Mouse (Mus musculus) embryonic stem cell, embryonic (primary cell): ENCODE data around the gene Klhl23.

Source experiments
- CTCF ChIA-PET, 4 experiments: fragments of 300-600 bp in 2 of 4; fragments of 350-600 bp in 2 of 4; sonication (Branson Sonifier 250); formaldehyde crosslinking; loops; one replicate each; lab custom pipeline; 2022; ENCODE audit warnings: inconsistent platforms in 2 of 4; lab: Charles Lee
- POLR2A ChIA-PET, 4 experiments: fragments of 300-600 bp in 2 of 4; fragments of 350-600 bp in 2 of 4; sonication (Branson Sonifier 250); formaldehyde crosslinking; loops; one replicate each; lab custom pipeline; 2022; ENCODE audit warnings: antibody characterized with exemption in 4 of 4, inconsistent platforms in 1 of 4; lab: Charles Lee

Klhl23 gene

GRCm38 (mm10) chr2:69820201-69820600 is 1.5 kb upstream of the Klhl23 start:
- POLR2A ChIA-PET = no interaction called here
- CTCF ChIA-PET = interaction anchor here in 1 of 4 experiments (0.7 kb wide), 1 partner anchor 217 kb away, joined by 3 read pairs; no protein-coding TSS in a partner anchor

GRCm38 (mm10) chr2:69822361-69823128 is 801 bp downstream of the Klhl23 start:
- POLR2A ChIA-PET = interaction anchor here (0.7 to 4.2 kb wide), 22 partner anchors 10 to 175 kb away, joined by 3 to 21 read pairs (median 5); partner anchors contain the start of genes Ccdc173 (in 2 of the 4), Phospho2 (in 2 of the 4), Bbs5 (in 1 of the 4) and Mettl5 (in 1 of the 4)
- CTCF ChIA-PET = interaction anchor here (1.0 to 2.2 kb wide), 10 partner anchors 10 to 143 kb away, joined by 3 to 11 read pairs (median 3); no protein-coding TSS in a partner anchor

- CTCF ChIA-PET = interaction anchor here in 3 of 4 experiments (1.5 to 2.2 kb wide), 4 partner anchors 10 to 44 kb away, joined by 3 to 7 read pairs (median 4); no protein-coding TSS in a partner anchor
- POLR2A ChIA-PET = interaction anchor here in 3 of 4 experiments (0.6 to 4.2 kb wide), 7 partner anchors 19 to 165 kb away, joined by 3 to 21 read pairs (median 5); partner anchors contain the start of genes Ccdc173 (in 1 of the 3), Phospho2 (in 1 of the 3) and Ppig (in 1 of the 3)
Measured at GRCm38 (mm10) chr2:69823129-69823677, 1.5 kb downstream of the Klhl23 start.

GRCm38 (mm10) chr2:69825898-69826297 is 4.2 kb downstream of the Klhl23 start:
- POLR2A ChIA-PET = interaction anchor here in 3 of 4 experiments (0.6 to 4.2 kb wide), 6 partner anchors 12 to 74 kb away, joined by 3 to 21 read pairs (median 4); partner anchors contain the start of genes Ccdc173 (in 1 of the 3) and Phospho2 (in 1 of the 3)

GRCm38 (mm10) chr2:69826380-69826779 is 4.6 kb downstream of the Klhl23 start:
- POLR2A ChIA-PET = interaction anchor here in 3 of 4 experiments (0.8 to 1.8 kb wide), 5 partner anchors 9 to 36 kb away, joined by 3 to 4 read pairs (median 4); partner anchors contain the start of genes Ccdc173 (in 1 of the 3) and Phospho2 (in 1 of the 3)

More at GRCm38 (mm10) chr2:69825898-69826297, 4.2 kb downstream of the Klhl23 start:
- CTCF ChIA-PET = interaction anchor here in 2 of 4 experiments (0.7 to 1.5 kb wide), 3 partner anchors 12 to 45 kb away, joined by 4 to 6 read pairs (median 6); no protein-coding TSS in a partner anchor

GRCm38 (mm10) chr2:69828031-69828430 is 6.3 kb downstream of the Klhl23 start:
- ChIA-PET CTCF (interaction anchor here in 2 of 4 experiments (0.9 to 1.5 kb wide), 3 partner anchors 10 to 25 kb away, joined by 3 to 4 read pairs (median 4); no protein-coding TSS in a partner anchor), POLR2A (interaction anchor here in 1 of 4 experiments (1.5 kb wide), 1 partner anchor 8 kb away, joined by 4 read pairs; no protein-coding TSS in a partner anchor)

More at GRCm38 (mm10) chr2:69826380-69826779, 4.6 kb downstream of the Klhl23 start:
- CTCF ChIA-PET = interaction anchor here in 2 of 4 experiments (0.7 to 1.5 kb wide), 3 partner anchors 11 to 45 kb away, joined by 4 to 6 read pairs (median 6); no protein-coding TSS in a partner anchor

DNA sequence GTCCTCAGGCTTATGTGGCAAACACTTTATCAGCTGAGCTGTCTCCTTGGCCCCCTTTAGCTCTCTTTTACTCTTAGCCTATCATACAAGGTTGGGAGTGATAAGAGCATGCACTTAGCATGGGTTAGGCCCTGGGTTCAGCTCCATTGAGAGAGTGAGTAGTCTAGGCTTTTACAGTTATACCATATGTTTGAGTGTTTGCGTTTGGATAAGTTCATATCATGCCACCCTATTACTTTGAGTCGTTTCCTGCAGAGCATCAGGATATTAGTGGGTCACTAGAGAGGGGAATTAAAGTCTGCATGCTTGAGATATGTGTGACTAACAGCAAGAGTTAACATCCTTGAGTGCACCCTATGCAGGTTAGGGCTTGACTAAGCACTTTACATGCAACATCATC is 7.9 kb downstream of the Klhl23 start:
- ChIA-PET POLR2A (interaction anchor here in 1 of 4 experiments (1.6 kb wide), 1 partner anchor 8 kb away, joined by 7 read pairs; no protein-coding TSS in a partner anchor), CTCF (interaction anchor here in 2 of 4 experiments (0.6 to 1.0 kb wide), 2 partner anchors 8 to 767 kb away, joined by 3 read pairs; no protein-coding TSS in a partner anchor)

- ChIA-PET POLR2A (interaction anchor here in 2 of 4 experiments (0.6 to 1.6 kb wide), 2 partner anchors 8 to 566 kb away, joined by 6 to 7 read pairs; no protein-coding TSS in a partner anchor), CTCF (interaction anchor here in 1 of 4 experiments (1.0 kb wide), 1 partner anchor 8 kb away, joined by 3 read pairs; no protein-coding TSS in a partner anchor)
Measured at GRCm38 (mm10) chr2:69830116-69830515, 8.4 kb downstream of the Klhl23 start.

- CTCF ChIA-PET = interaction anchor here (0.6 to 1.9 kb wide), 25 partner anchors 8 to 720 kb away, joined by 3 to 10 read pairs (median 4); partner anchors contain the start of gene Klhl23 (in 1 of the 4)
Measured at GRCm38 (mm10) chr2:69837244-69837967, 15.7 kb downstream of the Klhl23 start.

DNA sequence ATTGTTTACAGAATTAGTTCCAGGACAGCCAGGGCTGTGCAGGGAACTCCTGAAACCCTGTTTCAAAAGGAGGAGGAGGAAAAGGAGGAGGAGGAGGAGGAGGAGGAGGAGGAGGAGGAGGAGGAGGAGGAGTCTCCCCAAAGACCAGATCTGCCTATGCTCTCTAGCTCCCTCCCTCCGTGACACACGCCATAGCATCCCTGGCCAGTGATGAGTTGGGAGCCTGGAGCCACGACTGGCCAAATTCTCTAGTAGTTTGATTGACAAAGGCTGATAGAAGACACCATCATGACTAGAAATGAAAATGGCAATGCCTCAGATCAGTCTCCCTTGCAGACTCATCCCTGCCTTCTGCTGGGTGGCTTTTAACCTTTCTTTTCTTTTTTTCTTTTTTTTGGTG is 16.3 kb downstream of the Klhl23 start:
- ChIA-PET POLR2A (interaction anchor here in 3 of 4 experiments (0.6 to 2.9 kb wide), 7 partner anchors 9 to 567 kb away, joined by 3 to 7 read pairs (median 5); no protein-coding TSS in a partner anchor), CTCF (interaction anchor here (0.6 to 1.9 kb wide), 28 partner anchors 8 to 720 kb away, joined by 3 to 10 read pairs (median 4); partner anchors contain the start of gene Klhl23 (in 1 of the 4))

More at GRCm38 (mm10) chr2:69837244-69837967, 15.7 kb downstream of the Klhl23 start:
- POLR2A ChIA-PET = interaction anchor here in 2 of 4 experiments (0.9 to 2.9 kb wide), 6 partner anchors 8 to 20 kb away, joined by 3 to 7 read pairs (median 4); no protein-coding TSS in a partner anchor

- CTCF ChIA-PET = interaction anchor here in 3 of 4 experiments (0.6 to 1.7 kb wide), 7 partner anchors 9 to 458 kb away, joined by 3 to 8 read pairs (median 3); no protein-coding TSS in a partner anchor
- POLR2A ChIA-PET = interaction anchor here in 2 of 4 experiments (0.6 to 2.9 kb wide), 4 partner anchors 17 to 226 kb away, joined by 3 to 6 read pairs (median 4); no protein-coding TSS in a partner anchor
Measured at GRCm38 (mm10) chr2:69838707-69839106, 17.0 kb downstream of the Klhl23 start.

DNA sequence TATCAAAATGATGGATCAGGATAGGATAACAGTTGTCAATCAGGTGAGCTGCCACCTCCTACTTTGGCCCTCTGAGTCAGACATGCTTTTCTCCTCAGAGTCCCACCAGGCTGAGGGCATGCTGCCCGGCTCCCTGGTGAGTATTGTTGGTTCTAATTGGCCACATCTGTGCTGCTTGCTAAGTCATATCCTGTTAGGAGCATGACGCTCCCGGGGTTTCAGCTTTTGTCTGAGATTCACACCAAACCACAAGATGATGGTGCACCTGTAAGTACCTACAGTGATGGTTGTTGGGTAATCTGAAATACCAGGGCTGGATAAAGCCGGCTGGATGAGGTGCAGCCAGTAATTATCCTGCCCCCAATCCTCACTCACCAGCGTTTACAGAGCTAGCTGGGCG is 18.5 kb downstream of the Klhl23 start:
- CTCF ChIA-PET = interaction anchor here in 3 of 4 experiments (0.6 to 1.1 kb wide), 3 partner anchors 37 to 1987 kb away, joined by 3 to 5 read pairs (median 4); no protein-coding TSS in a partner anchor
- POLR2A ChIA-PET = interaction anchor here in 1 of 4 experiments (0.5 kb wide), 1 partner anchor 28 kb away, joined by 3 read pairs; no protein-coding TSS in a partner anchor

- POLR2A ChIA-PET = interaction anchor here in 1 of 4 experiments (1.6 kb wide), 2 partner anchors 26 to 27 kb away, joined by 3 to 4 read pairs; partner anchors contain the start of gene Klhl23
Measured at GRCm38 (mm10) chr2:69849215-69849614, 27.5 kb downstream of the Klhl23 start.

GRCm38 (mm10) chr2:69851427-69852058 is 29.8 kb downstream of the Klhl23 start:
- ChIA-PET POLR2A (interaction anchor here in 2 of 4 experiments (0.6 to 1.3 kb wide), 7 partner anchors 9 to 270 kb away, joined by 3 to 4 read pairs (median 3); partner anchors contain the start of gene Ppig (in 1 of the 2)), CTCF (interaction anchor here in 2 of 4 experiments (1.0 to 1.4 kb wide), 2 partner anchors 48 to 49 kb away, joined by 3 to 11 read pairs; no protein-coding TSS in a partner anchor)

More at GRCm38 (mm10) chr2:69849215-69849614, 27.5 kb downstream of the Klhl23 start:
- CTCF ChIA-PET = interaction anchor here in 1 of 4 experiments (0.8 kb wide), 1 partner anchor 9 kb away, joined by 3 read pairs; no protein-coding TSS in a partner anchor

GRCm38 (mm10) chr2:69856392-69856791 is 34.6 kb downstream of the Klhl23 start:
- CTCF ChIA-PET = interaction anchor here in 2 of 4 experiments (1.3 to 1.4 kb wide), 2 partner anchors 51 to 77 kb away, joined by 3 read pairs; no protein-coding TSS in a partner anchor
- POLR2A ChIA-PET = interaction anchor here in 1 of 4 experiments (0.9 to 1.6 kb wide), 5 partner anchors 11 to 37 kb away, joined by 3 to 6 read pairs (median 4); partner anchors contain the start of gene Mettl5
